Mouse (Mus musculus) stomach, postnatal 0 days (tissue): Measurements from ENCODE around the gene Gm49336. TPM values are rescaled to one million over a fixed set of nuclear protein-coding genes. Genes with fewer than 3 reads are reported as not detected.
A peak's percentile ranks its signal among the peaks of the same experiment; 100 is the strongest.

ENCODE experiments used
- ATAC-seq: fragments of 200-750 bp; cut with Nextera tagmentation; 2 replicates; pipeline ENCODE4 v1.8.0; 2017; ENCODE audit not compliant: low FRiP score, low TSS enrichment
- DNase-seq: peaks from one replicate; pipeline ENCODE4 v3.0.0-alpha.2; 2016; ENCODE audit warnings: low spot score
- H3K27ac ChIP-seq: fragments of 300-500 bp; sonication (generic); replicated peaks from 2 replicates; pipeline ENCODE4 v1.5.1; 2014; ENCODE audit warnings: mild to moderate bottlenecking, control low read depth
- H3K27me3 ChIP-seq: fragments of 300-500 bp; sonication (generic); 2 replicates; pipeline ENCODE4 v1.6.1; 2014; ENCODE audit warnings: low read length; ENCODE audit not compliant: control insufficient read depth, insufficient read depth
- H3K36me3 ChIP-seq: fragments of 300-500 bp; sonication (generic); 2 replicates; pipeline ENCODE4 v1.6.1; 2014; ENCODE audit warnings: low read length, mixed read lengths; ENCODE audit not compliant: control insufficient read depth, insufficient read depth
- H3K4me1 ChIP-seq: fragments of 300-500 bp; sonication (generic); replicated peaks from 2 replicates; pipeline ENCODE4 v1.6.1; 2014; ENCODE audit warnings: antibody characterized with exemption; ENCODE audit not compliant: control insufficient read depth, insufficient read depth
- H3K4me2 ChIP-seq: fragments of 300-500 bp; sonication (generic); replicated peaks from 2 replicates; pipeline ENCODE4 v1.6.1; 2014; ENCODE audit warnings: low read depth, mild to moderate bottlenecking, control low read depth, moderate library complexity
- H3K4me3 ChIP-seq: fragments of 300-500 bp; sonication (generic); 2 replicates; pipeline ENCODE4 v1.5.1; 2014; ENCODE audit warnings: low read depth, low read length, control low read depth
- H3K9ac ChIP-seq: fragments of 300-500 bp; sonication (generic); 2 replicates; pipeline ENCODE4 v1.6.1; 2014; ENCODE audit warnings: mild to moderate bottlenecking, low read length, control low read depth, mixed read lengths
- H3K9me3 ChIP-seq: fragments of 300-500 bp; sonication (generic); 2 replicates; pipeline ENCODE4 v1.6.1; 2016; ENCODE audit warnings: low read length; ENCODE audit not compliant: control insufficient read depth
- CTCF ChIP-seq: IDR thresholded peaks from 2 replicates; pipeline ENCODE4 v1.5.1; 2016; ENCODE audit warnings: antibody characterized with exemption, low read depth, mild to moderate bottlenecking, moderate library complexity
- EP300 ChIP-seq: optimal IDR thresholded peaks from 2 replicates; pipeline ENCODE3; 2016; ENCODE audit warnings: antibody characterized with exemption
- WGBS: fragments of 180-500 bp; shearing (Covaris S2); extraction: QIAGEN DNeasy Blood & Tissue Kit; methylation state at CpG from one replicate; pipeline ENCODE4 v1.1.7; 2014; 5-methylcytosine and 5-hydroxymethylcytosine counted together
- microRNA counts: library from miRNA; unstranded; fragments of <30 nt; microRNA quantifications from one replicate; lab custom pipeline; 2015
- microRNA-seq: library from miRNA; unstranded; fragments of <30 nt; microRNA quantifications from one replicate; pipeline ENCODE4, GENCODE M21; 2016
- polyA plus RNA-seq: library from polyadenylated mRNA; unstranded; fragments of >200 nt; fragmentation: Nextera tagmentation; extraction: Ambion mirVana; gene quantifications from 2 replicates; pipeline ENCODE4 v1.2.1, GENCODE M21; 2015

Gm49336 gene
- polyA plus RNA-seq, 1 experiment from 2014 or later: 25.8 TPM

- no peak for DNase-seq
- ATAC-seq: peak; percentile 97
- no peaks in the 10 kb centered on the region for H3K4me1 ChIP-seq
- 80% methylated on average over 3 of the region's 3 CpGs for WGBS
- TF ChIP-seq EP300: no peak
- no peak for TF ChIP-seq CTCF
- H3K36me3 ChIP-seq: no peaks in the 10 kb centered on the region
- H3K27ac ChIP-seq: no peak overlapping the region
- no peak overlapping the region for H3K4me3 ChIP-seq
- no peaks in the 10 kb centered on the region for H3K27me3 ChIP-seq
- H3K4me2 ChIP-seq: no peak overlapping the region
- H3K9ac ChIP-seq: no peak overlapping the region
- no peaks in the 10 kb centered on the region for H3K9me3 ChIP-seq
These were observed 87.9 kb downstream of the Gm49336 start for GRCm38 (mm10) chr14:60163367-60163766.

MicroRNA genes within 50 kb of the gene (microRNA counts, 519-probe panel; counts per million panel counts)
- not detected for microRNA mmu-miR-719 (lab: Ali Mortazavi, UCI)

Small RNAs within 50 kb of the gene (microRNA-seq; reads per million reads assigned to microRNA genes)
- not detected for gene Mir719

Other genes starting within 250 kb of the Gm49336 start
- 6.3 and 7.0 TPM in 2 replicates for gene Atp8a2, start 54.3 kb downstream of the Gm49336 start, polyA plus RNA-seq
- gene Nupl1, start 76 bp downstream of the Gm49336 start, polyA plus RNA-seq: 0.06 and 0.13 TPM in 2 replicates
- 31.4 and 31.6 TPM in 2 replicates for gene Mtmr6, start 13.7 kb upstream of the Gm49336 start, polyA plus RNA-seq
- gene Amer2, start 121.8 kb upstream of the Gm49336 start, polyA plus RNA-seq: 1.2 and 1.5 TPM in 2 replicates